Mouse (Mus musculus) erythroblast, embryonic 14.5 days (primary cell): ENCODE measurements around the gene Prkn.

Experiments used
- GATA1 ChIP-seq: IDR thresholded peaks from 2 replicates; pipeline ENCODE4 v1.6.1; 2012; ENCODE audit warnings: low read length, inconsistent platforms, mixed read lengths
- TAL1 ChIP-seq: IDR thresholded peaks from 3 replicates; pipeline ENCODE4 v1.6.1; 2012; ENCODE audit warnings: low read length, inconsistent platforms, mixed read lengths

- TF ChIP-seq GATA1 (no peak), TAL1 (no peak)
Measured at GRCm38 (mm10) chr17:11533835-11534234, 693.7 kb downstream of the Prkn start.
